Mouse (Mus musculus) CD4-positive naive resting alpha-beta T cell, adult 76 days (primary cell): ENCODE measurements around the gene Gm9495. TPM values are rescaled to one million over a fixed set of nuclear protein-coding genes. Genes with fewer than 3 reads are reported as not detected.

ENCODE experiments used
- total RNA-seq: library from RNA; stranded (reverse); gene quantifications from one replicate; pipeline ENCODE4 v1.2.4, GENCODE M21; 2023

Gm9495 gene
- total RNA-seq: not detected

DNA sequence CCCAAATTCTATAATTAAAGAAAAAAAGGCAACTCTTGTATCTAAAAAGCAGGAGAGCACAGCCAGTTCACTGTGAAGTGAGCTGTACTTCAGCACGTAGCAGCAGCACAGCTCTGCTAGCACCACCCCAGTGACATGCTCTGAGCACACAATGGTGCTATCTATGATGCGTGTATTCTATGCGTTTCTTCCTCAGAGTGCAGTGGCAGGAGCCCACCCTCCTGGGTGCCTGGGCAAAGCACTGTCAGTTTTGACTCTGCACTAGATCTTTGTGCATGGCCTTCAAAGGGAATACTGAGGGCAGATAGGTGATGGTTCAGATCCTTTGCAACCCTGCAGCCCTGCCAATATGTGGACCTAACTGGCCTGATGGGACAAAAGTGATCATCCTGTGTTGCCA is at the start of gene Gm9495:
Gene Gm9495 (minus strand): TSS at position 101 of the 400 bp plus-strand sequence.

Other genes starting within 250 kb of the Gm9495 start
- 5.9 TPM for gene Zfp930, start 244.5 kb downstream of the Gm9495 start, total RNA-seq
- gene D130040H23Rik, start 182.5 kb downstream of the Gm9495 start, total RNA-seq: 15.2 TPM
- not detected for gene Gm7697, start 69.4 kb upstream of the Gm9495 start, total RNA-seq
- gene Zfp868, start 172.0 kb upstream of the Gm9495 start, total RNA-seq: 89.2 TPM
- gene Zfp964, start 200.9 kb upstream of the Gm9495 start, total RNA-seq: 0.32 TPM